Comparison of ENCODE assay signal across 8 mouse cellular contexts in genomic region chr7:92636295-92637011, GRCm38 (mm10). TPM values are rescaled to one million over a fixed set of nuclear protein-coding genes. Genes with fewer than 3 reads are reported as not detected.
DNase-seq lines count a peak whose midpoint lies in the region; ATAC-seq lines count a peak whose summit lies in the region.

No protein-coding gene starts in this region.

- peak overlapping the region; percentile 75 for H3K27ac ChIP-seq in hindbrain, embryonic 16.5 days (ENCODE audit: low read depth, low read length)
- no peak overlapping the region for H3K27ac ChIP-seq in macrophage

- peak overlapping the region; percentile 92 for H3K4me3 ChIP-seq in hindbrain, embryonic 16.5 days (ENCODE audit: low read length)
- peak overlapping the region; percentile 98 for H3K4me3 ChIP-seq in macrophage (ENCODE audit: inconsistent target)

- H3K9ac ChIP-seq in hindbrain, embryonic 16.5 days (ENCODE audit: low read depth, low read length): peak overlapping the region; percentile 89

- no peak for DNase-seq in cerebellum, postnatal 10 days
- DNase-seq in thymus, adult 18-20 months: peak; percentile 5 to 12
- no peak for DNase-seq in thymus, postnatal 10 days (ENCODE audit: low spot score in 2 of 2)
- no peak for DNase-seq in c-Kit-positive CD71-positive TER-119-positive erythroid progenitor cells, embryonic 14.5 days (ENCODE audit: low spot score)
- DNase-seq in cerebellum, adult 11-12 months: no peak

- 0 out of 2 replicates have a peak, but pooled peaks have one; percentile 7 for ATAC-seq in cerebellum, adult (ENCODE audit: insufficient number of reproducible peaks, low FRiP score, low TSS enrichment)
- ATAC-seq in hindbrain, embryonic 16.5 days: peak; percentile 79

- peak overlapping the region; percentile 99 for H3K4me2 ChIP-seq in hindbrain, embryonic 16.5 days (ENCODE audit: low read length)

- no peaks in the 10 kb centered on the region for H3K9me3 ChIP-seq in hindbrain, embryonic 16.5 days (ENCODE audit: control insufficient read depth, low read length)

- peaks cover 18% of the 10 kb centered on the region for H3K4me1 ChIP-seq in hindbrain, embryonic 16.5 days (ENCODE audit: control insufficient read depth, insufficient read depth, low read depth, low read length)

- no peaks in the 10 kb centered on the region; the same call in 1 of the 2 replicates for H3K36me3 ChIP-seq in hindbrain, embryonic 16.5 days (ENCODE audit: control insufficient read depth, insufficient read depth, low read length)
- no peaks in the 10 kb centered on the region for H3K36me3 ChIP-seq in macrophage (ENCODE audit: inconsistent target)

- peaks cover 19% of the 10 kb centered on the region for H3K79me2 ChIP-seq in macrophage (ENCODE audit: inconsistent target)

- WGBS in hindbrain, embryonic 16.5 days: 1% methylated on average over 49 of the region's 49 CpGs
- WGBS in macrophage (ENCODE audit: missing documents): 4% methylated on average over 49 of the region's 49 CpGs

- H3K27me3 ChIP-seq in hindbrain, embryonic 16.5 days (replicated peaks; ENCODE audit: control insufficient read depth, insufficient read depth, low read length): no peaks in the 10 kb centered on the region

RNA-seq across cellular contexts. Expression of gene Ankrd42, which starts 0.5 kb away (rescaled TPM):
- polyA plus RNA-seq in hindbrain, embryonic 16.5 days (2015; fragmentation: Nextera tagmentation; extraction: Ambion mirVana): 21.9 and 23.4 TPM in 2 replicates
- 1 to 10 TPM in 24 of 26 experiments, under 1 TPM in 2; 0.78 to 9.1 (median 3.8) TPM for total RNA-seq in macrophage (2018; cell fraction: chromatin; rRNA removed)
- 1 to 10 TPM in 8 of 26 experiments, under 1 TPM in 18; 0.42 to 1.2 (median 0.83) TPM for total RNA-seq in macrophage (2018; cell fraction: cytosol; rRNA removed)
- total RNA-seq in macrophage (2018; cell fraction: nucleus; rRNA removed): 1 to 10 TPM in 22 of 26 experiments, under 1 TPM in 4; 0.83 to 4.6 (median 1.7) TPM
- polyA plus RNA-seq in macrophage (2018): 0.38 to 0.74 TPM (median 0.69 TPM) in 3 replicates

RNA-seq across cellular contexts. Expression of gene Pcf11, which starts 33.3 kb away (rescaled TPM):
- 14.3 and 15.7 TPM in 2 replicates for polyA plus RNA-seq in hindbrain, embryonic 16.5 days (2015; fragmentation: Nextera tagmentation; extraction: Ambion mirVana)
- total RNA-seq in macrophage (2018; cell fraction: chromatin; rRNA removed): 100 to 1,000 TPM; 107 to 516 (median 258) TPM
- total RNA-seq in macrophage (2018; cell fraction: cytosol; rRNA removed): 10 to 100 TPM; 16.3 to 59.4 (median 32.8) TPM
- total RNA-seq in macrophage (2018; cell fraction: nucleus; rRNA removed): 100 to 1,000 TPM; 142 to 492 (median 219) TPM
- 19.0 to 30.0 TPM (median 27.8 TPM) in 3 replicates for polyA plus RNA-seq in macrophage (2018)

Comparison
In these comparisons a context has a peak if more than half of its experiments do, and no peak if none do; other contexts are left out.
1. DNase-seq: peak in thymus, adult 18-20 months (2 of 2); none in cerebellum, postnatal 10 days (0 of 2), thymus, postnatal 10 days (0 of 2), c-Kit-positive CD71-positive TER-119-positive erythroid progenitor cells, embryonic 14.5 days (single experiment) and cerebellum, adult 11-12 months (single experiment).
2. RNA of gene Ankrd42, which starts 0.5 kb away (polyA plus RNA-seq): 21.9 to 23.4 TPM in hindbrain, embryonic 16.5 days; 0.38 to 0.74 TPM in macrophage; every median in the first group is over 10 times any median in the second.